Comparison of ENCODE assay signal across 8 mouse cellular contexts in genomic region chr6:125312581-125313355, GRCm38 (mm10). TPM values are rescaled to one million over a fixed set of nuclear protein-coding genes. Genes with fewer than 3 reads are reported as not detected.
DNase-seq lines count a peak whose midpoint lies in the region; ATAC-seq and TF ChIP-seq lines count a peak whose summit lies in the region.

No protein-coding gene starts in this region.

- 64% methylated on average over 22 of the region's 22 CpGs for WGBS in hindbrain, postnatal 0 days
- WGBS in lung, embryonic 16.5 days: 39% methylated on average over 22 of the region's 22 CpGs

- peak; percentile 18 for ATAC-seq in common myeloid progenitor, adult 5-6 weeks (replicated peaks; ENCODE audit: low read depth, poor library complexity, severe bottlenecking)
- ATAC-seq in hindbrain, postnatal 0 days: no peak
- no peak for ATAC-seq in lung, embryonic 16.5 days (ENCODE audit: low read depth)

- peak; percentile 92 for DNase-seq in heart, adult 11 months
- DNase-seq in heart, adult 8-10 months (ENCODE audit: low spot score): no peak
- DNase-seq in hindbrain, postnatal 0 days (ENCODE audit: low spot score): peak; percentile 5
- no peak for DNase-seq in urinary bladder, adult 18-20 months (ENCODE audit: low spot score in 2 of 2)
- DNase-seq in cerebellum, adult 18-20 months: no peak
- no peak for DNase-seq in B cell, adult 2 months

- H3K36me3 ChIP-seq in hindbrain, postnatal 0 days (ENCODE audit: insufficient read depth, low read length): no peaks in the 10 kb centered on the region
- peaks cover 15% of the 10 kb centered on the region for H3K36me3 ChIP-seq in lung, embryonic 16.5 days (ENCODE audit: control insufficient read depth, insufficient read depth, low read length)

- peak overlapping the region; percentile 59 for H3K9ac ChIP-seq in hindbrain, postnatal 0 days (replicated peaks; ENCODE audit: low read length)
- H3K9ac ChIP-seq in lung, embryonic 16.5 days (ENCODE audit: low read length): peak overlapping the region; percentile 84

- peaks cover 18% of the 10 kb centered on the region for H3K4me1 ChIP-seq in hindbrain, postnatal 0 days (ENCODE audit: insufficient read depth, low read length)
- H3K4me1 ChIP-seq in lung, embryonic 16.5 days (replicated peaks; ENCODE audit: control insufficient read depth, insufficient read depth, low read length): peaks cover 28% of the 10 kb centered on the region

- TF ChIP-seq CTCF in hindbrain, postnatal 0 days (IDR thresholded peaks at IDR 0.05; ENCODE audit: low read depth): no peak

- peak overlapping the region; percentile 34 for H3K4me3 ChIP-seq in hindbrain, postnatal 0 days (ENCODE audit: low read length)
- peak overlapping the region; percentile 66 for H3K4me3 ChIP-seq in lung, embryonic 16.5 days (ENCODE audit: low read length)

- H3K9me3 ChIP-seq in hindbrain, postnatal 0 days (ENCODE audit: low read length): no peaks in the 10 kb centered on the region
- no peaks in the 10 kb centered on the region for H3K9me3 ChIP-seq in lung, embryonic 16.5 days (ENCODE audit: control insufficient read depth, low read length)

- H3K27me3 ChIP-seq in hindbrain, postnatal 0 days (ENCODE audit: insufficient read depth, low read length): no peaks in the 10 kb centered on the region
- no peaks in the 10 kb centered on the region for H3K27me3 ChIP-seq in lung, embryonic 16.5 days (ENCODE audit: control insufficient read depth, insufficient read depth, low read depth, low read length)

- peak overlapping the region; percentile 56 for H3K4me2 ChIP-seq in hindbrain, postnatal 0 days (ENCODE audit: low read depth, low read length)
- H3K4me2 ChIP-seq in lung, embryonic 16.5 days (ENCODE audit: low read depth, low read length): peak overlapping the region; percentile 58

- H3K27ac ChIP-seq in hindbrain, postnatal 0 days: 0 out of 2 replicates have a peak overlapping the region, but pooled peaks have one; percentile 3
- peak overlapping the region; percentile 76 for H3K27ac ChIP-seq in lung, embryonic 16.5 days (ENCODE audit: low read length)

RNA-seq across cellular contexts. Expression of gene Ltbr, which starts 0.9 kb away (rescaled TPM):
- total RNA-seq in heart, adult 8-10 months (2022): 10 to 100 TPM; 24.4 to 26.2 (median 25.5) TPM
- total RNA-seq in common myeloid progenitor, adult 5-6 weeks (2017): 23.2 and 25.0 TPM in 2 replicates
- total RNA-seq in hindbrain, postnatal 0 days (2014; rRNA removed): 31.6 and 34.4 TPM in 2 replicates
- 17.5 and 18.1 TPM in 2 replicates for polyA plus RNA-seq in hindbrain, postnatal 0 days (2015; fragmentation: Nextera tagmentation; extraction: Ambion mirVana)
- 91.1 and 96.4 TPM in 2 replicates for polyA plus RNA-seq in lung, embryonic 16.5 days (2015; fragmentation: Nextera tagmentation; extraction: Ambion mirVana)

RNA-seq across cellular contexts. Expression of gene Scnn1a, which starts 7.7 kb away (rescaled TPM):
- under 1 TPM; 0.46 to 0.80 (median 0.58) TPM for total RNA-seq in heart, adult 8-10 months (2022)
- 0.55 and 0.63 TPM in 2 replicates for total RNA-seq in common myeloid progenitor, adult 5-6 weeks (2017)
- 1.7 and 3.0 TPM in 2 replicates for total RNA-seq in hindbrain, postnatal 0 days (2014; rRNA removed)
- 1.00 and 1.2 TPM in 2 replicates for polyA plus RNA-seq in hindbrain, postnatal 0 days (2015; fragmentation: Nextera tagmentation; extraction: Ambion mirVana)
- polyA plus RNA-seq in lung, embryonic 16.5 days (2015; fragmentation: Nextera tagmentation; extraction: Ambion mirVana): 9.1 and 13.4 TPM in 2 replicates

RNA-seq across cellular contexts. Expression of gene Tuba3a, which starts 26.9 kb away (rescaled TPM):
- total RNA-seq in heart, adult 8-10 months (2022): not detected
- not detected in 2 replicates for total RNA-seq in common myeloid progenitor, adult 5-6 weeks (2017)
- not detected in 2 replicates for total RNA-seq in hindbrain, postnatal 0 days (2014; rRNA removed)
- polyA plus RNA-seq in hindbrain, postnatal 0 days (2015; fragmentation: Nextera tagmentation; extraction: Ambion mirVana): not detected in 2 replicates
- 0.16 TPM in 1 of 2 replicates, not detected in the other for polyA plus RNA-seq in lung, embryonic 16.5 days (2015; fragmentation: Nextera tagmentation; extraction: Ambion mirVana)

RNA-seq across cellular contexts. Expression of gene Tnfrsf1a, which starts 36.4 kb away (rescaled TPM):
- total RNA-seq in heart, adult 8-10 months (2022): 10 to 100 TPM; 50.4 to 54.8 (median 52.8) TPM
- 28.3 and 33.1 TPM in 2 replicates for total RNA-seq in common myeloid progenitor, adult 5-6 weeks (2017)
- total RNA-seq in hindbrain, postnatal 0 days (2014; rRNA removed): 12.2 and 18.0 TPM in 2 replicates
- 15.5 and 16.3 TPM in 2 replicates for polyA plus RNA-seq in hindbrain, postnatal 0 days (2015; fragmentation: Nextera tagmentation; extraction: Ambion mirVana)
- polyA plus RNA-seq in lung, embryonic 16.5 days (2015; fragmentation: Nextera tagmentation; extraction: Ambion mirVana): 115 and 117 TPM in 2 replicates

Comparison
In these comparisons a context has a peak if more than half of its experiments do, and no peak if none do; other contexts are left out.
1. DNase-seq: peak in heart, adult 11 months (single experiment) and hindbrain, postnatal 0 days (single experiment); none in heart, adult 8-10 months (single experiment), urinary bladder, adult 18-20 months (0 of 2), cerebellum, adult 18-20 months (0 of 2) and B cell, adult 2 months (0 of 2).